Mouse (Mus musculus) small intestine, adult 10 weeks (tissue): ENCODE data around the gene Carns1. TPM values are rescaled to one million over a fixed set of nuclear protein-coding genes. Genes with fewer than 3 reads are reported as not detected.

Experiments used
- polyA plus RNA-seq: library from polyadenylated mRNA; stranded (reverse); fragments of 350-450 nt; fragmentation: Illumina TruSeq; extraction: RNeasy Lipid Tissue Mini Kit (QIAGEN cat#74804); gene quantifications from one replicate; pipeline ENCODE4 v1.2.3, GENCODE M21; 2014; ENCODE audit warnings: low replicate concordance

Gene Carns1
- 0.67 TPM for polyA plus RNA-seq

GRCm38 (mm10) chr19:4175368-4175947, at the start of gene Carns1:
Carns1 (minus strand) TSS chr19:4175479.

GRCm38 (mm10) chr19:4214071-4214770, 38.9 kb upstream of the Carns1 start, which contains the start of the genes Clcf1 and AC109138.7:
Clcf1 (plus strand) TSS chr19:4214238.
AC109138.7 (plus strand) TSS chr19:4214357.

GRCm38 (mm10) chr19:4201291-4201909, 26.1 kb upstream of the Carns1 start, which contains the start of gene Rad9a:
Rad9a (minus strand) TSS chr19:4201662.

GRCm38 (mm10) chr19:4191528-4192250, 16.4 kb upstream of the Carns1 start, which contains the start of gene Ppp1ca:
Ppp1ca (plus strand) TSS chr19:4192065.

GRCm38 (mm10) chr19:4190831-4191334, 15.6 kb upstream of the Carns1 start, which contains the start of gene Tbc1d10c:
Tbc1d10c (minus strand) TSS chr19:4191284.

GRCm38 (mm10) chr19:4162646-4163542, 12.4 kb downstream of the Carns1 start, which contains the start of gene Rps6kb2:
Rps6kb2 (minus strand) TSS chr19:4163354.

GRCm38 (mm10) chr19:4153232-4153654, 22.0 kb downstream of the Carns1 start, which contains the start of gene Ptprcap:
Ptprcap (plus strand) TSS chr19:4153604.

GRCm38 (mm10) chr19:4148491-4148806, 26.8 kb downstream of the Carns1 start, which contains the start of gene Coro1b:
Coro1b (plus strand) TSS chr19:4148619.

GRCm38 (mm10) chr19:4143759-4144268, 31.5 kb downstream of the Carns1 start, which contains the start of gene Cabp4:
Cabp4 (minus strand) TSS chr19:4144033.

GRCm38 (mm10) chr19:4139446-4139845, 35.8 kb downstream of the Carns1 start, which contains the start of gene Gpr152:
Gpr152 (plus strand) TSS chr19:4139787.

GRCm38 (mm10) chr19:4125741-4126696, 49.3 kb downstream of the Carns1 start, which contains the start of gene Aip:
Aip (minus strand) TSS chr19:4125858.

Other genes starting within 250 kb of the Carns1 start
- gene Aldh3b1, start 245.7 kb downstream of the Carns1 start, polyA plus RNA-seq: 1.9 TPM
- 0.33 TPM for gene Unc93b1, start 240.3 kb downstream of the Carns1 start, polyA plus RNA-seq
- not detected for gene Aldh3b3, start 216.8 kb downstream of the Carns1 start, polyA plus RNA-seq
- gene Aldh3b2, start 203.2 kb downstream of the Carns1 start, polyA plus RNA-seq: not detected
- 5.0 TPM for gene Acy3, start 188.9 kb downstream of the Carns1 start, polyA plus RNA-seq
- not detected for gene Tbx10, start 182.7 kb downstream of the Carns1 start, polyA plus RNA-seq
- not detected for gene Nudt8, start 174.9 kb downstream of the Carns1 start, polyA plus RNA-seq
- 0.19 TPM for gene Gm49405, start 174.9 kb downstream of the Carns1 start, polyA plus RNA-seq
- not detected for gene Doc2g, start 172.2 kb downstream of the Carns1 start, polyA plus RNA-seq
- gene Ndufv1, start 162.7 kb downstream of the Carns1 start, polyA plus RNA-seq: 2.5 TPM
- 15.3 TPM for gene Gstp1, start 137.5 kb downstream of the Carns1 start, polyA plus RNA-seq
- gene Gstp2, start 129.5 kb downstream of the Carns1 start, polyA plus RNA-seq: 8.5 TPM
- not detected for gene Gstp3, start 115.9 kb downstream of the Carns1 start, polyA plus RNA-seq
- not detected for gene Cabp2, start 93.9 kb downstream of the Carns1 start, polyA plus RNA-seq
- 2.9 TPM for gene Cdk2ap2, start 78.3 kb downstream of the Carns1 start, polyA plus RNA-seq
- 0.93 TPM for gene Pitpnm1, start 75.5 kb downstream of the Carns1 start, polyA plus RNA-seq
- not detected for gene Aip, start 49.6 kb downstream of the Carns1 start, polyA plus RNA-seq
- gene Gpr152, start 35.7 kb downstream of the Carns1 start, polyA plus RNA-seq: not detected
- gene Cabp4, start 31.4 kb downstream of the Carns1 start, polyA plus RNA-seq: 0.71 TPM
- 9.9 TPM for gene Coro1b, start 26.9 kb downstream of the Carns1 start, polyA plus RNA-seq
- gene Ptprcap, start 21.9 kb downstream of the Carns1 start, polyA plus RNA-seq: 1.9 TPM
- 1.9 TPM for gene Rps6kb2, start 12.1 kb downstream of the Carns1 start, polyA plus RNA-seq
- gene Tbc1d10c, start 15.8 kb upstream of the Carns1 start, polyA plus RNA-seq: 0.56 TPM
- gene Ppp1ca, start 16.6 kb upstream of the Carns1 start, polyA plus RNA-seq: 39.0 TPM
- gene Rad9a, start 26.2 kb upstream of the Carns1 start, polyA plus RNA-seq: 1.7 TPM
- 0.33 TPM for gene Clcf1, start 38.8 kb upstream of the Carns1 start, polyA plus RNA-seq
- gene AC109138.7, start 38.9 kb upstream of the Carns1 start, polyA plus RNA-seq: not detected
- gene Pold4, start 56.4 kb upstream of the Carns1 start, polyA plus RNA-seq: not detected
- gene Ssh3, start 93.7 kb upstream of the Carns1 start, polyA plus RNA-seq: 4.9 TPM
- gene Ankrd13d, start 107.7 kb upstream of the Carns1 start, polyA plus RNA-seq: not detected
- gene Grk2, start 130.7 kb upstream of the Carns1 start, polyA plus RNA-seq: 13.4 TPM
- 54.0 TPM for gene Kdm2a, start 222.8 kb upstream of the Carns1 start, polyA plus RNA-seq